Mouse (Mus musculus) myocyte (in vitro differentiated cells): ENCODE data around the gene Nek7.

ENCODE experiments used
- E2F4 ChIP-seq: IDR thresholded peaks from one replicate; pipeline ENCODE4 v1.6.1; 2011; ENCODE audit warnings: mild to moderate bottlenecking, control low read depth, moderate library complexity; ENCODE audit not compliant: insufficient read depth
- MYOG ChIP-seq, 3 experiments: IDR thresholded peaks; one replicate each; pipeline ENCODE4 v1.6.1; 2011; ENCODE audit warnings: control low read depth in 2 of 3, low read depth in 2 of 3, mild to moderate bottlenecking in 2 of 3; ENCODE audit not compliant: insufficient read length in 2 of 3, control insufficient read depth in 1 of 3, insufficient read depth in 1 of 3
- POLR2A ChIP-seq: IDR thresholded peaks from one replicate; pipeline ENCODE4 v1.6.1; 2011; ENCODE audit warnings: low read depth, mild to moderate bottlenecking, control low read depth, moderate library complexity; ENCODE audit not compliant: insufficient read length

GRCm38 (mm10) chr1:138662342-138662741 is 42.4 kb upstream of the Nek7 start:
- TF ChIP-seq POLR2A (no peak), E2F4 (no peak), MYOG (IDR thresholded peaks at IDR 0.05; ENCODE audit: control insufficient read depth in 1 of 3, insufficient read depth in 1 of 3, insufficient read length in 2 of 3, low read depth in 2 of 3) (no peak)
